Mouse (Mus musculus) intestine, embryonic 16.5 days (tissue): ENCODE data around the gene Exosc8. TPM values are rescaled to one million over a fixed set of nuclear protein-coding genes. Genes with fewer than 3 reads are reported as not detected.
A peak's percentile ranks its signal among the peaks of the same experiment; 100 is the strongest.

ENCODE experiments used
- ATAC-seq: fragments of 200-750 bp; cut with Nextera tagmentation; 2 replicates; pipeline ENCODE4 v1.8.0; 2017; ENCODE audit warnings: moderate TSS enrichment, moderate library complexity
- H3K27ac ChIP-seq: fragments of 300-500 bp; sonication (generic); 2 replicates; pipeline ENCODE4 v1.5.1; 2014; ENCODE audit warnings: mild to moderate bottlenecking, low read length
- H3K27me3 ChIP-seq: fragments of 300-500 bp; sonication (generic); replicated peaks from 2 replicates; pipeline ENCODE4 v1.6.1; 2014; ENCODE audit warnings: low read length, control low read depth, mixed read lengths; ENCODE audit not compliant: control insufficient read depth, insufficient read depth
- H3K36me3 ChIP-seq: fragments of 300-500 bp; sonication (generic); 2 replicates; pipeline ENCODE4 v1.6.1; 2014; ENCODE audit warnings: low read length, control low read depth; ENCODE audit not compliant: control insufficient read depth, insufficient read depth
- H3K4me1 ChIP-seq: fragments of 300-500 bp; sonication (generic); 2 replicates; pipeline ENCODE4 v1.6.1; 2014; ENCODE audit warnings: low read length, control low read depth, mixed read lengths; ENCODE audit not compliant: control insufficient read depth, insufficient read depth
- H3K4me2 ChIP-seq: fragments of 300-500 bp; sonication (generic); 2 replicates; pipeline ENCODE4 v1.6.1; 2014; ENCODE audit warnings: low read depth, low read length, control low read depth
- H3K4me3 ChIP-seq: fragments of 300-500 bp; sonication (generic); 2 replicates; pipeline ENCODE4 v1.5.1; 2014; ENCODE audit warnings: mild to moderate bottlenecking, low read length
- H3K9ac ChIP-seq: fragments of 300-500 bp; sonication (generic); 2 replicates; pipeline ENCODE4 v1.6.1; 2014; ENCODE audit warnings: low read depth, low read length
- H3K9me3 ChIP-seq: fragments of 300-500 bp; sonication (generic); 2 replicates; pipeline ENCODE4 v1.6.1; 2016; ENCODE audit warnings: low read length, control low read depth; ENCODE audit not compliant: control insufficient read depth
- WGBS: fragments of 180-500 bp; shearing (Covaris S2); extraction: QIAGEN DNeasy Blood & Tissue Kit; methylation state at CpG from one replicate; pipeline ENCODE4 v1.1.7; 2014; 5-methylcytosine and 5-hydroxymethylcytosine counted together
- polyA plus RNA-seq: library from polyadenylated mRNA; unstranded; fragments of >200 nt; fragmentation: Nextera tagmentation; extraction: Ambion mirVana; gene quantifications from 2 replicates; pipeline ENCODE4 v1.2.1, GENCODE M21; 2015

The Exosc8 gene
- polyA plus RNA-seq, 1 experiment from 2014 or later: 91.4 TPM

GRCm38 (mm10) chr3:54741965-54742364 lies 6.8 kb upstream of the Exosc8 start:
- Histone ChIP-seq H3K27ac (no peak overlapping the region), H3K9me3 (no peaks in the 10 kb centered on the region), H3K4me1 (no peaks in the 10 kb centered on the region), H3K27me3 (no peaks in the 10 kb centered on the region), H3K36me3 (peaks cover 41% of the 10 kb centered on the region), H3K9ac (no peak overlapping the region), H3K4me3 (no peak overlapping the region), H3K4me2 (no peak overlapping the region)
- 81% methylated on average over 11 of the region's 11 CpGs for WGBS
- ATAC-seq: peak; percentile 50

GRCm38 (mm10) chr3:54737317-54737716 lies 2.1 kb upstream of the Exosc8 start:
- no peak overlapping the region for H3K4me3 ChIP-seq
- H3K9ac ChIP-seq: no peak overlapping the region
- peaks cover 11% of the 10 kb centered on the region for H3K36me3 ChIP-seq
- peaks cover 3% of the 10 kb centered on the region; the same call in 1 of the 2 replicates for H3K4me1 ChIP-seq
- H3K27ac ChIP-seq: no peak overlapping the region
- WGBS: 92% methylated on average over 8 of the region's 8 CpGs
- ATAC-seq: no peak
- no peak overlapping the region for H3K4me2 ChIP-seq
- no peaks in the 10 kb centered on the region for H3K27me3 ChIP-seq
- no peaks in the 10 kb centered on the region for H3K9me3 ChIP-seq

GRCm38 (mm10) chr3:54736101-54736927 lies 1.1 kb upstream of the Exosc8 start:
- H3K4me1 ChIP-seq: peaks cover 3% of the 10 kb centered on the region; the same call in 1 of the 2 replicates
- peaks cover 6% of the 10 kb centered on the region for H3K36me3 ChIP-seq
- peak overlapping the region; percentile 97 for H3K9ac ChIP-seq
- H3K4me3 ChIP-seq: peak overlapping the region; percentile 92
- no peaks in the 10 kb centered on the region for H3K9me3 ChIP-seq
- peak overlapping the region; percentile 86 for H3K4me2 ChIP-seq
- ATAC-seq: no peak
- peak overlapping the region; percentile 100 for H3K27ac ChIP-seq
- WGBS: 55% methylated on average over 18 of the region's 18 CpGs
- H3K27me3 ChIP-seq: no peaks in the 10 kb centered on the region

GRCm38 (mm10) chr3:54734411-54735246 lies 564 bp downstream of the Exosc8 start:
- peak overlapping the region; percentile 86 for H3K4me2 ChIP-seq
- peak overlapping the region; percentile 92 for H3K4me3 ChIP-seq
- H3K36me3 ChIP-seq: peaks cover 3% of the 10 kb centered on the region; the same call in 1 of the 2 replicates
- H3K9me3 ChIP-seq: no peaks in the 10 kb centered on the region
- peak overlapping the region; percentile 100 for H3K27ac ChIP-seq
- H3K27me3 ChIP-seq: no peaks in the 10 kb centered on the region
- peaks cover 3% of the 10 kb centered on the region; the same call in 1 of the 2 replicates for H3K4me1 ChIP-seq
- H3K9ac ChIP-seq: peak overlapping the region; percentile 97
- under 1% methylated on average over 84 of the region's 84 CpGs for WGBS
- peak; percentile 96 for ATAC-seq

- H3K27ac ChIP-seq: no peak overlapping the region
- no peak overlapping the region for H3K9ac ChIP-seq
- WGBS: 84% methylated on average over 4 of the region's 4 CpGs
- no peak overlapping the region for H3K4me3 ChIP-seq
- H3K4me2 ChIP-seq: no peak overlapping the region
- no peak for ATAC-seq
- peaks cover 10% of the 10 kb centered on the region for H3K36me3 ChIP-seq
- H3K27me3 ChIP-seq: no peaks in the 10 kb centered on the region
- peaks cover 3% of the 10 kb centered on the region; the same call in 1 of the 2 replicates for H3K4me1 ChIP-seq
- H3K9me3 ChIP-seq: no peaks in the 10 kb centered on the region
These were observed 2.8 kb downstream of the Exosc8 start for GRCm38 (mm10) chr3:54732371-54732770.

GRCm38 (mm10) chr3:54731626-54732150 lies 3.5 kb downstream of the Exosc8 start:
- ATAC-seq: no peak
- H3K9ac ChIP-seq: no peak overlapping the region
- no peak overlapping the region for H3K4me2 ChIP-seq
- 69% methylated on average over 8 of the region's 8 CpGs for WGBS
- H3K4me3 ChIP-seq: no peak overlapping the region
- no peak overlapping the region for H3K27ac ChIP-seq
- peaks cover 10% of the 10 kb centered on the region for H3K36me3 ChIP-seq
- peaks cover 3% of the 10 kb centered on the region; the same call in 1 of the 2 replicates for H3K4me1 ChIP-seq
- no peaks in the 10 kb centered on the region for H3K27me3 ChIP-seq
- no peaks in the 10 kb centered on the region for H3K9me3 ChIP-seq

- no peak overlapping the region for H3K9ac ChIP-seq
- no peak overlapping the region for H3K27ac ChIP-seq
- H3K36me3 ChIP-seq: peaks cover 10% of the 10 kb centered on the region
- H3K4me1 ChIP-seq: no peaks in the 10 kb centered on the region
- H3K27me3 ChIP-seq: no peaks in the 10 kb centered on the region
- H3K4me3 ChIP-seq: no peak overlapping the region
- H3K4me2 ChIP-seq: no peak overlapping the region
- 90% methylated on average over 6 of the region's 6 CpGs for WGBS
- no peaks in the 10 kb centered on the region for H3K9me3 ChIP-seq
- ATAC-seq: no peak
These were observed 7.1 kb downstream of the Exosc8 start for GRCm38 (mm10) chr3:54728100-54728499.

GRCm38 (mm10) chr3:54727588-54727987 lies 7.6 kb downstream of the Exosc8 start:
- Histone ChIP-seq H3K27ac (no peak overlapping the region), H3K36me3 (peaks cover 10% of the 10 kb centered on the region), H3K27me3 (no peaks in the 10 kb centered on the region), H3K4me2 (no peak overlapping the region), H3K9ac (no peak overlapping the region), H3K4me3 (no peak overlapping the region), H3K4me1 (no peaks in the 10 kb centered on the region), H3K9me3 (no peaks in the 10 kb centered on the region)
- no peak for ATAC-seq
- WGBS: 97% methylated on average over 2 of the region's 2 CpGs

- Histone ChIP-seq H3K4me2 (no peak overlapping the region), H3K27me3 (no peaks in the 10 kb centered on the region), H3K9me3 (no peaks in the 10 kb centered on the region), H3K4me1 (no peaks in the 10 kb centered on the region), H3K36me3 (peaks cover 10% of the 10 kb centered on the region), H3K27ac (no peak overlapping the region), H3K9ac (no peak overlapping the region), H3K4me3 (no peak overlapping the region)
- 76% methylated on average over 2 of the region's 2 CpGs for WGBS
- ATAC-seq: no peak
These were observed 9.8 kb downstream of the Exosc8 start for GRCm38 (mm10) chr3:54725344-54725743.
